Mouse (Mus musculus): ENCODE data around the gene Serpine1.

Serpine1 gene

DNA sequence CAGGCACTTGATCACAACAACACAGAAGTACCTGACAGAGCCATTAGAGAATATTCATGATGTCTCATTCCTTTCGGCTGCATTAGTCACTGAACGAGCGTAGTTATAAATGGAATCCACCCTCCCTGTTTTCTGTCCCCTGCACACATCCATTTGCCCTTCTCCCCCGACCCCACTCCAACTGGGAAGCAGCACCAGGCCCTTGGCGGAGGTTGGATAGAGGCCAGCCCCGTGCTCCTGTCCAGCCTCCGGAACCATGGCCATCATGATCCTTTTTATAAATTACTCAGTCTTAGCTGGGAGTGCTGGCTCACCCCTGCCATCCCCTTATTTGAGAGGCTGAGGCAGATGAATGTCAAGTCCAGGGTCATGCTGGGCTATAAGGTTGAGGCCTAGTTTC, 17.8 kb downstream of the Serpine1 start:
- no peak for DNase-seq (ENCODE audit: low read depth)

DNA sequence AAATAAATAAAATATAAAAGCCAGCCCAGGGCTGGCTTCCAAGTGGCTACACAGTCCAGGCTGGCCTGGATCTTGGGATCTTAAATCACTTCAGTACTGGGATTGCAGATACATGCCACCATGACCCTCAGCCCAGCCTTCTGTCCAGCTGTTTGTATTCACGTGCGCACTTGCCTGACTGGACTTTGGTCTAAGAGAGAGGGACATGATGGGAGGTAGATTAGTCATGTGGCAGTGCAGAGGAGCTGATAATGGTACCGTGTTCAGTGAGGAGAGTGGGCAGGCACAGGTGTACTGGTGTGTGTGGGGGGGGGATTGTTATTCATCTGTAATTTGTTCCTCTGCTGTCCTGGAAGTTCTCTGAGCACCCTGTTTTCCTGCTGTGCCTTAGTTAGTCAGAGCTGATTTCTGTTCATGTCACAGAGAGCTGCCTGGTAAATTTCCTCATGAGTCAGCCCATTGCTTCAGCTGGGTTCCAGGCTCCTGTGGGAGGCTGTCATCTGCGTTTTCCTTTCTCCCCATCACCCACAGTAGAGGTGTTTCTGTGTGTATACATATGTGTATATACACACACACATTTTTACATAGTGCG, 20.1 kb downstream of the Serpine1 start:
- DNase-seq (ENCODE audit: low read depth) = no peak

DNA sequence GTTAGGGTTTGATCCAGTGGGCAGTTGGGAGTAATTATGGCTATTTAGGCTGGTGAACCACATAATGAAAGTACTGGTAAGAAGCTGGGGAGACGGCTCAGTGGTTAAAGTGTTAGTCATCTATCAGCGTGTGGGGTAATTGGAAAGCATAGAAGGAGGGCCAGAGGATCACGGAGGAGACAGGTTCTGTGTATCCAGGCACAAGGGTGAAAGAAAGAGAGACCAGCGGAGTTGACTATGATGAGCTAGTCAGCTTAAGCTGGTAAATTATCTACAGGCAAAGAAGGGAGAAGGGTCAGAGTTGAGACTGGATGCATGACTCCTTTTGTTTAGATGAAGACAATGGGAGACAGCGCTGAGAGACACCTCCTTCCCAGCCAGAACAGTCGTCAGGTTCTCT, 20.9 kb downstream of the Serpine1 start:
- no peak for DNase-seq (ENCODE audit: low read depth)

DNA sequence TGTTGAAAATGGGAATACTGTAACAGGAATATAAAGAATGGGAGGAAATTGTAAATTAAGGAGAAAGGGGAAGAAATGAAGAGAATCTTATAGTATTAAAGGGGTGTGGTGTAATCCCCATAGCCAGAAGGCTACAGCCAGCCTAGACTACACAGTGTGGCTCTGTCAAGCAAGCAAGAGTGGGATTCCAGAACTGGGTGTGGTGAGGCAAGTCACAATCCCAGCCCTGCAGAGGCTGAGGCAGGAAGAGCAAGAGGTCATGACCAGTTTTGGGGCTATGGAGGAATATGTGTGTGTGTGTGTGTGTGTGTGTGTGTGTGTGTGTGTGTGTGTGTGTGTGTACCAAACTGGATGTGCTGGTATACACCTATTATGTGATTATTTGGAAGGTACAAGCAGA, 25.1 kb downstream of the Serpine1 start:
- DNase-seq (ENCODE audit: low read depth) = peak; percentile 32

DNA sequence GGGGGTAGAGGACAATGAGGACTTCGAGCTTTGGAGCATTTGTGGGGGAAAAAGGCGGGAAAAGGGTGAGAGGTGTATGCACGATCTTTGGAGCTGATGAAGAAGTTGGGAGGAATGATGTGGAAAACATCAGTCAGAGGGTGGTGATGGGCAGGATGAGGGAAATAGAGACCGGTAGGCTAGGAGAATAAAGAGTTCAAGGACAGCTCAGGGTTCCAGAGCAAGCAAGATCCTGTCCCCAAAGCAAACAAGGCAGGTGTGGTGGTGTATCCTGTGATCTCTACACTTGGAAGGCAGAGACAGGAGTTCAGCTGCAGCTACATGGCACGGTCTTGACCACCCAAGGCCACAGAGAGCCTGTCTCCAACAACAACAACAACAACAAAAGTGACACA, 25.7 kb downstream of the Serpine1 start:
- DNase-seq (ENCODE audit: low read depth) = no peak

DNA sequence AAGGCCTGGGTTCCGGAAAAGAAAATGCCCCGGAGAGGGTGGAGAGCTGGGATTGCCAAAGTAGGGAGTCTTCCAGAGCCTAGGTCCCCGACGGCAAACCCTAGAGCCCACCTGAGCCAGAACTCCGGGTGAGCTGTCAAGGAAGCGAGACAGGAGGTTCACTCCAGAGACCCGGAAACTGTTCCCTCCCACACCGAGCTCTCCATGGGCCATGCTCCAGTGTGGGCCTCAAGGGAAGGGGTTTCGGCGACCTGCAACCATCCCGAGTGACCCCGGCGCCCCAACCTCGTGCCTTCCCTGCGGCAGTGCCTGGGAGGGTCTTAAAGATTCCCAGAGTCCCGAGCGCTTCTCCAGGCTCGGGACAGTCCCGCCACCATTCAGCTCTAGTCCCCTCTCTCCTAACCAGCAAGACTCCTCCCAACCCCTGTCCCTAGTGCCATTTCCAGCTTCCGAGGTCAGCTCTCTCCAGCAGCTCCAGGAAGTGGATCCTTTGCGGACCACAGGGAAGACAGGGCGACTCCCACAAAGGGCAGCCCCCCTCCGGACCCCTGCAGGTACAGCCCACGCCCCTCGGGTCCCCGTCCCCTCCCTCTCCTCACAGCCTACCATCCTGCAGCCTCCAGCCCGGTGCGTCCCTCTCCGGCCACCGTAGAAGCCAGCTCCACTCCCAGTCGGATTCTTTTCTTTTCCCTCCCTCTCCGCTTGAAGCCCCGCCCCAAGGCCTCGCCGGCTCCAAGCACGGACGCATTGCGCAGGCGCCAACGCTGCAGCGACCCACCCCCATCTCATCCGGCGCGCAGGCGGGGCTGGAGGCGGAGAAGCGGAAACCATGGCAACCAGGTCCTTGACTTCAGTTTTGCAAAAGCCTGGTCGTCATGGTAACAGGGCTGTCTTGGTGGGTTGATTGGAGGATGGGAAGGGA, 26.4 kb downstream of the Serpine1 start, which contains the start of gene Ap1s1:
Gene Ap1s1 (minus strand): TSS at position 734 of the 922 bp plus-strand sequence.
- DNase-seq (ENCODE audit: low read depth) = peak; percentile 99

DNA sequence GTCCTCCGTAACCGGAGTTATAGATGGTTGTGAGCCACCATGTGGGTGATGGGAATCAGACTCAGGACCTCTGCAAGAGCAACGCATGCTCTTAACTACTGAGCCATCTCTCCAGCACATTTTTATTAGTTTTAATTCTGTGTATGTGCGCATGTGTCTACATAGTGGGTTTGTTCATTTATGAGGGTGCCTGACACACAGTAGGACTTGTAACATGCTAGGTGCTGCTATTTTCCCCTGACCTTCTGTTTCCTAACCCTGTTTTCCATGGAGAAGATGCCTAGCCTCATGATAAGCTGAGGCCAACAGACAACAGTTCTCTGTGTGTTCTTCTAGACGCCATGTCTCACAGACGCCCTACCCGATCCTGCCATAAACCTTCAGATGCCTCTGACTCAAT, 28.1 kb downstream of the Serpine1 start:
- no peak for DNase-seq (ENCODE audit: low read depth)

DNA sequence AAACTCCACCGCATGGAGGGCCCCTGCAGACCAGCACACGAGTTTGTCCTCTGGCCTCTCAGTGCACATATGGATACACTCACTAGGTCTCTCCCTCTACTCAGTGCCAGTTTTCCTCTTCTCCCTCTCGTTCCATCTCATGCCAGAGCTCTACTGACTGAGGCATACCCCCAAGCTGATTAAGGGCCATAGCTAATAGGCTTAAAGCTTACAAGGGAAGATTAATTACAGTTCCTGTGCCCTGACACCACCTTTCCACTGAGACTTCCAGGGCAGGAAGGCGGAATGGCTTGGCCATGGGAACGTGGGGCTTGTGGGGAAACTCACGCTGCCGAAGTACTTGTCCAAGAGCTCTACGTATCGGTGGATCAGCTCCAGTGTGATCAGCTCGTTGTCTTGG, 30.6 kb downstream of the Serpine1 start:
- DNase-seq (ENCODE audit: low read depth) = no peak

DNA sequence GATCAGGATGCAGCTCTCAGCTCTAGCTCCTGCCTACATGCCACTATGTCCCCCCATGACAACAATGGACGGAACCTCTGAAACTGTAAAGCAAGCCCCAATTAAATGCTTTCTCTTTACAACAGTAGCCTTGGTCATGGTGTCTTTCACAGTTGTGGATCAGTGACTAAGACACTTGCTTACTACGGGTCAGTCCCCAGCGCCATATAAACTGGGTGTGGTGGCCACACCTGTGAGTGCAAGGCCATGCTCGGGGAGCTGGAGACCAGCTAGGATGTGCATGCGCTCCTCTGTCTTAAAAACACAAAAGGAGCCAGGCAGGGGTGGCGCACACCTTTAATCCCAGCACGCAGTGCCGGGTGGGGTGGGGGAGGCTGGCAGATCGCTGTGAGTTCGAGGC, 32.6 kb downstream of the Serpine1 start:
- DNase-seq (ENCODE audit: low read depth) = no peak

DNA sequence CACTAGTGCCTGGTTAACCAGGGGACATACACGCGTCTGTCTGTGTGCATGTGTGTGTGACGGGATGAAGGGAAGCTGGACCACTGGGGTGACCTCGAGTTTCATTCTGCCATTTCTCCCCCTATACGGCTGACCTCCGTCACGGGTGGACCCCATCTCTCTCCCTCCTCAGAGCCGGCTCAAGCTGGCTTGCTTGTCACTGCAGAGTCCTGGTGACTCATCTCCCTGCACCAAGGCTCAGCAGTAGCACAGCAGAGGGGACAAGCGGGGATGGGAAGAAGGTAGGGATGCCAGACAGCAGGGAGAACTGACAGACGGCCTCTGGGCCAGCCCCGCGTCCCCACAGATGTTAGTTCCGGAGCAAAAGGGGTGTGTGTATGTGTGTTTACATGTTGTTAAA, 35.9 kb downstream of the Serpine1 start:
- no peak for DNase-seq (ENCODE audit: low read depth)

DNA sequence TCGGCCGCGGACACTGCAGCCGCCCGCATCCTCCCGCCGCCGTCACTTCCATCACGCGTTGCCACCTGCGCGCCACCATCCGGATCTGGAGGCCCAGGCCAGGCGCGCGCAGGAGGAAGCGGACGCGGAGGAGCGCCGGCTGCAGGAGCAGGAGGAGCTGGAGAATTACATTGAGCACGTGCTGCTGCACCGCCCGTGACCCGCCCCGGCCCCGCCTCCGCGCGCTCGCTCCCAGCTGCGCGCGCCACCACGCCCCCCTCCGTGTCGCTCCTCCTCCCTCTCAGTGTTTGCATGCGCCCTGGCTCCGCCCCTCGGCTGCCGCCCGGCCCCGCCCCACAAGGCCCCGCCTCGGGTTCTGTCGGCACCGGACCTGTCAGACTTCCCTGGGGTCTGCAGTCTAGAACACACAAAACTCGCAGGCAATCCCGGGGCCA, 39.4 kb downstream of the Serpine1 start:
- peak; percentile 93 for DNase-seq (ENCODE audit: low read depth)

DNA sequence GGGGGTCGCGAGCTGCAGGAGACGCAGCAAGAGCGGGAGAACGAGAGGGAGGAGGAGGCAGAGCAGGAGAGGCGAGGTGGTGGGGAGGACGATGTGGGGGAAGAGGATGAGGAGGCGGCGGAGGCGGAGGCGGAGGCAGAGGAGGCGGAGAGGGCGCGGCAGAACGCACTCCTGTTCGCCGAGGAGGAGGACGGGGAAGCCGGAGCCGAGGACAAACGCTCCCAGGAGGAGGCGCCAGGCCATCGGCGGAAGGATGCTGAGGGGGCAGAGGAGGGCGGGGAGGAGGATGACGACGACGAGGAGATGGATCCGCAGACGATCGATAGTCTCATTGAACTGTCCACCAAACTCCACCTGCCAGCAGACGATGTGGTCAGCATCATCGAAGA, 40.0 kb downstream of the Serpine1 start:
- DNase-seq (ENCODE audit: low read depth) = peak; percentile 63

DNA sequence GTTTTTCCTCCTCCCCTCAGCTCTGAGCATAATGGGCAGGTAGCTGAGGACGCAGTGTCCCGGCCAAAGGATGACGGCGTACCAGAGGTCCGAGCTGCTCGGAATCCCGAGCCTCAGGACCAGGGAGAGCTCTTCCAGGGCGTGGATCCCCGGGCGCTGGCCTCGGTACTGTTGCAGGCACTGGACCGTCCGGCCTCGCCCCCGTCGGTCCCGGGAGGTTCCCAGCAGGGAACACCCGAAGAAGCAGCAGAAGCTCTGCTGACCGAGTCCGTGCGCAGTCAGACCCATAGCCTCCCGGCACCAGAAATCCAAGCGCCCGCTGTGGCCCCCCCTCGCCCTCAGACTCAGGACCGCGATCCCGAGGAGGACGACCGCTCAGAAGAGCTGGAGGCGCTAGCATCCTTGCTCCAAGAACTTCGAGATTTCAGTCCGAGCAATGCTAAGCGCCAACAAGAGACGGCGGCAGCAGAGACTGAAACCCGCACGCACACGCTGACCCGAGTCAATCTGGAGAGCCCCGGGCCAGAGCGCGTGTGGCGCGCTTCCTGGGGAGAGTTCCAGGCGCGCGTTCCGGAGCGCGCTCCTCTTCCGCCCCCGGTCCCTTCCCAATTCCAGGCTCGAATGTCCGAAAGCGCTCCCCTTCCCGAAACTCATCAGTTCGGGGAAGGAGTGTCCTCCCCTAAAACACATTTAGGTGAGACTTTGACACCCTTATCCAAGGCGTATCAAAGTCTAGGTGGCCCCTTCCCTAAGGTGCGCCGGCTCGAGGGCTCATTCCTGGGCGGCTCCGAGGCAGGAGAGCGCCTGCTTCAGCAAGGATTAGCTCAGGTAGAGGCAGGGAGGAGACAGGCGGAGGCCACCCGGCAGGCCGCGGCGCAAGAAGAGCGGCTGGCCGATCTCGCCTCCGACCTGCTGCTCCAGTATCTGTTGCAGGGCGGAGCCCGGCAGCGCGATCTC, 40.7 kb downstream of the Serpine1 start:
- DNase-seq (ENCODE audit: low read depth) = peak; percentile 36

DNA sequence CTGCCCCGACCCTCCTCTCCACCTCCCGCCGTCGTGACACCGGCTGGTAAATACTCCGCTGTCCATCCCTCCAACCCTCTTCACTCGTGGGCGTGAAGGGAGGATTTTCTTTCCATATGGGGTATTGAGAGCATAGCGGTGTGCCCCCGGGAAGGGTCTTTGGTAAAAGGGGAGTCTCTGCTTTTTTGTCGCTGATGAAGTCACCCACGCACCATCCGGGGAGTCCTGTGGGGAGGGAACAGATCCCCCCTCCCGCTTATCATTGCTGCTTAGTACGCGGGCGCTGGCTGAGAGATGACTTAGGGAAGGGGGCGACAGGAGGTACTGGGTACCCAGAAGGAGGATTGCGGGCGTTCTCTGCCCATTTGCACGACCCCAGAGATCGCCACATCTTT, 41.7 kb downstream of the Serpine1 start:
- no peak for DNase-seq (ENCODE audit: low read depth)

DNA sequence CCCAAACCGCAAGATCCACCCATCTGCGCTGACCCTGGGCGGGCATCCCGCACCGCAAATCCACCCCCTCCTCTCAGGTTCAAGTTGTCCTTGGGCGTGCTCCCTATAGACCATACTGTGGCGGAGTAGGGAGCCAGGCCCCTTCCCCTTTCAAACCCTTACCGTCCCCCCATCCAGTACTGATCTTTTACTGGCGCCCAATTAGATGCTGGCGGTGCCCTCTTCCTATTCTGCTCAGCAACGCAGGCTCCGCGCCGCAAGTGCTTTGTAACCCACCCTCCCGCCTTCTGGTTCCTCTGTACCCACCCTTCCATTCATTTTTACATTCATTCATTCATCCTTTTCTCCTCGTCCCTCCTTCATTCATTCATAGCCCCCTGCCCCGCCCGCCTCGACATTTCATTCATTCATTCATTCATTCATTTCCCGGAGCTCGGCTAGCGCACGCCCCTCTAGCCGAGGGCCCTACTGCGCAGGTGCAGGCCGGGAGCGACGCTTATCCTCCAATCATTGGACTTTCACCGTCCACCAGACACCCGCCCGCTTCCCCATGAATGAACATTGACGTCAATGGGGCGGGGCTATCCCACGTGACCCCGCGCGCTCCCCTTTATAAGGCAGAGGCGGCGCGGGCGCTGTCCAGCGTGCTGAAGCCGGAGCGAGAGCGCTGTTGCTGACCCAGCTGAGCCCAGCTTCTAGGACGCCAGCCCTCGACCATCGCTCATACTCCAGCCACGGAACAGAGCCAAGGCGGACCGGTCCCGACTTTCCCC, 42.2 kb downstream of the Serpine1 start:
- DNase-seq (ENCODE audit: low read depth) = peak; percentile 97

DNA sequence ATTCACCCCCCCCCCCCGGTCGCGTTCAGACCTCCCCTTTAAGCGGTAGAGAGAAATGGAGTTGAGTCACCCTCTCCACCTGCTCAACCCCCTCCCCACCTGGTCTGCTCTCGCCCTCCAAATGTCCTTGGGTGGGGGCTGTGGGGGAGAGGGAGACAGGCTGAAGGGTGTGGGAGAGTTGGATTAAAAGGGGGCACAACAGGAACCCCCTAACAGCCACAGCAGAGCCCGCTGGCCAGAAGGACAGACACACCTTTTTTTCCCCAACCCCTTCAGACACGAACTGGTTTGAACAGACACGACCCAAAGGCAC, 42.8 kb downstream of the Serpine1 start:
- DNase-seq (ENCODE audit: low read depth) = no peak

DNA sequence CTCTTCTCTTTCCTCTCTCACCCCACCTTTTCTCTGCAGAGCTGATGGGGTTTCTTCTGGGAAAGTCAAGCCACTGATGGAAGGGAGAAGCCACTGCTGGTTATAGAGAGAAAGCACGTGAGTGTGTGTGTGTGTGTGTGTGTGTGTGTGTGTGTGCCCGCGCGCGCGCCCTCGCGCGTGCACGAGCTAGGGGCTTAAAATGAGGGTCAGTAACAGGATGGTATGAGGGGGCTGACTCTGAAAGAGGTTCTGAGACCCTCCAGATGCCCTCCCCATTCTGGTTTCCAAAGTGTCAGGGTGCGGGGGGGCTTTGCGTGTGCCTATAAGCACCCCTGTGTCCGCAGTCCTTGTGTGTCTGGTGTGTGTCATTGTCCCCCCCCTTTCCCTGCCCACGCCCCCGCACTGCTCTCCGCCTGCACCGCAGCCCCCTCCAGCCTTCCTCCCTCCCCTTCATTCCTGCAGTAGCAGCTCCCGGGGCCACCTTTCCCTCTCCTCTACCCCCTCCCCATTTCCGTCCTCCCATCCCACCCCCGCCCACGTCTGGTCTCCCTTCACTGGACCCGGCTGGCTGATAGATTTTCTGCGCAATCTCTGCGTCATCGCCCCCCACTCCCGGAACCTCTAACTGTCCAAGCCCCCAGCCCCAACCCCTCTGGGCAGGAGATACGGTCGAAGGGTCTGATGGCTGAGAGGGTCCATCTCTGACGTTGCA, 43.4 kb downstream of the Serpine1 start:
- peak; percentile 16 for DNase-seq (ENCODE audit: low read depth)

DNA sequence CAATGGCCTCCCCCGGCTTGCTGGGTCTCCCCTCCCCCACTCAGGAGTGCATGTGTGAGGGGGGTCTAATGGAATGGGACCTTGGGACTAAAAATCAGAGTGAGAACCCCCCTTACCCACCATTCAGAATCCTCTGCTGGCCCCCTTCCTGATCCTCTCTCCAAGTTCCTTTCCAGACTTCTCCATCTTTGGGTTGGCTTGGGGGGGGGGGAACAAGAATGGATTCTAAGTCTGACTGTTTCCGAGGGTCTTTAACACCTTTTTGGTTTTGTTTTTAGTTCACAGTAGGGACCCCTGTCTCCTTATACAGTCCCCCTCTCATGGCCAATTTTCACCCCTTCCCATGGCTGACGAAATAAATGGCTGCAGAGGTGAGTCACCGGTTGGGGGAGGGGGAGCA, 46.0 kb downstream of the Serpine1 start, which contains the start of gene Vgf:
Gene Vgf (plus strand): TSS at position 301 of the 400 bp plus-strand sequence.
- DNase-seq (ENCODE audit: low read depth) = peak; percentile 12

DNA sequence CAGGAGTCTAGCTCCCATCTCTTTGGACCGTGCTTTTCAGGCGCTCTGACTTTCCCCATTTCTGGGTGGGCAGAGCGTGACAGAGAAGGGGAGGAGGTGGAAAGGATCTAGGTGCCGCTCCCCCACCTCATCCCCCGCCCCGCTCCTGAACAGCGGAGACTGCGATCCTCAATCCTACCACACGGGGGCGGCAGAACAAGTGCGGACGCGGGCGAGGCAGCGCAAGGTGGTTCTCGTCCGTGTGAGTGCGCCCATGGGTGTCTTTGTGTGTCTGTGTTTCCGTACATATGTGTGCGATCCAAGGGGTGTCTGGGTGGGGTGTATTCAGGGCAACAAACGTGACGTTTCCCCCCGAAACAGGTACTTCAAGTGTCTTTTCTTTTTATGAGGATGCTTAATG, 46.9 kb downstream of the Serpine1 start:
- DNase-seq (ENCODE audit: low read depth) = peak; percentile 88

DNA sequence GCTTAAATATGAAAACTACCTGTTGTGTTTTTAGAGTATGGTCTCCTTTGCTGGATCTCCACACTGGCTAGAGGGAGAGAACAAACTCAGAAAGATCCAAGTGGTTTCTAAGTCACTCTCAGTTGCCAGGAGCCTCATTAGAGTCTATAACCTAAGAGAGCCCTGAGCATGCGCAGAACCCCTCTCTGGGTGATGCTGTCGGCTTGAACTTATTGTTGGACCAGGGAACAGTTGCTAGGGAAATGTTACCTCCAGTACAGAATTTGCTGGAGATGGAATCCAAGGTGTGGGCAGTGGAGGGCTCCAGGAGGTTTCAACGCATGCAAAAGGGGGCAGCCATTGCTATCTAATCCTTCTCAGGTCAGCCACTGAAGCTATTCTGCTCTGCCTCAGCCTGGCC, 47.8 kb downstream of the Serpine1 start:
- no peak for DNase-seq (ENCODE audit: low read depth)

DNA sequence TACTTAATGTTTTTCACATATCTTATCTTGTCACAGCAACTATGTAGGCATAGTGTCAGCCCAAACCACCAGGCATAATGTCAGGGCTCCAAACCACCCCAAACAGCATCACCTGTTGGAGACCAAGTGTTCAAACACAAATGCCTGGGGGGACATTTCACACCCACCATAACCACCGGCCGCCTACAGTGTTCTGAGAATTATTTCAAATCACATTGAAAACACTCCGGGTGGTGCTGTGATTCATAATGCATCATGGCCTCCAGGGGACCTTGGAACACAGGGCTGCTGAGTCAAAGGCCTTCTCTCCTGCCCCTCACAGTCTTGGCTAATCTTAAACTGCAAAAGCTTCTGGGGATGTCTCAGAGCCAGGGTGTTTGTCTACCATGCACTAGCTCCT, 56.2 kb downstream of the Serpine1 start:
- DNase-seq (ENCODE audit: low read depth) = no peak

Data from induced T-regulatory cell, adult 2 months (primary cell).